Mouse (Mus musculus) C2C12 (cell line): ENCODE data around the gene Ccnl1.

Source experiments
- CEBPB ChIP-seq: IDR thresholded peaks from one replicate; pipeline ENCODE4 v1.6.1; 2011; ENCODE audit warnings: low read depth, mild to moderate bottlenecking, control low read depth, moderate library complexity
- CTCF ChIP-seq: IDR thresholded peaks from one replicate; pipeline ENCODE4 v1.5.1; 2011; ENCODE audit not compliant: control insufficient read depth, insufficient read depth, insufficient read length
- FOSL1 ChIP-seq: IDR thresholded peaks from one replicate; pipeline ENCODE4 v1.8.0; 2011; ENCODE audit warnings: mild to moderate bottlenecking, low read length; ENCODE audit not compliant: poor library complexity, insufficient read depth, severe bottlenecking
- MAX ChIP-seq: IDR thresholded peaks from one replicate; pipeline ENCODE4 v1.6.1; 2011; ENCODE audit warnings: mild to moderate bottlenecking, control low read depth
- MYOD1 ChIP-seq: IDR thresholded peaks from one replicate; pipeline ENCODE4 v1.6.1; 2011; ENCODE audit warnings: low read depth; ENCODE audit not compliant: control insufficient read depth, insufficient read length
- MYOG ChIP-seq: IDR thresholded peaks from one replicate; pipeline ENCODE4 v1.6.1; 2011; ENCODE audit not compliant: control insufficient read depth, insufficient read length; ENCODE audit errors: extremely low read depth
- USF1 ChIP-seq: IDR thresholded peaks from one replicate; pipeline ENCODE4 v1.6.1; 2011; ENCODE audit warnings: low read depth, mild to moderate bottlenecking, control low read depth, moderate library complexity

DNA sequence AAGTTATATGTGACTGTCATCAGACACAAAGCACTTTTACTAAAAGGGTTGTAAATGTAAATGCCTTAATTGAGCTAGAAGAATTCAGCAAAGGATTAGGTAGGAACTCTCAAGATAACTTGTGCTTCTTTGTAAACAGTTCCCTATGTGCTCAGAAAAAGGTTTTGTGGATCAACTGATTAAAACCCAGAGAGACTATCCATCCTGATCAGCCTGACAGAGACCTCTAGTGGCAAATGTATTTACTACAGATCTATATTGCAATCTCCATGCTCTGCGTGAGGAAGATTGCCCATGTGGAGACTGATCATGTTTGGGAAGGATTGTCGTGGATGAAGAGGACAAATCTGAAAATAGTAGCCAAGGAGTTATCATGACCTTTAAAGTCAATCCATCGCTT is 19.8 kb downstream of the Ccnl1 start:
- TF ChIP-seq CTCF (no peak), CEBPB (no peak), USF1 (no peak), FOSL1 (no peak), MAX (no peak), MYOG (no peak), MYOD1 (no peak)
